Mouse (Mus musculus): ENCODE results near the gene Mt1. TPM values are rescaled to one million over a fixed set of nuclear protein-coding genes. Genes with fewer than 3 reads are reported as not detected.

The Mt1 gene
- total and polyA plus RNA-seq, 2 experiments from 2014 or later: 795 to 1,123 TPM

GRCm38 (mm10) chr8:94209639-94210038 lies 30.8 kb downstream of the Mt1 start:
- H3K4me3 ChIP-seq (ENCODE audit: low read depth, low read length): 0 out of 2 replicates have a peak overlapping the region, but pooled peaks have one; percentile 7
- no peaks in the 10 kb centered on the region for H3K27me3 ChIP-seq (ENCODE audit: control insufficient read depth, insufficient read depth, low read length)
- peak; percentile 18 for DNase-seq (ENCODE audit: low spot score)
- no peaks in the 10 kb centered on the region for H3K9me3 ChIP-seq (replicated peaks; ENCODE audit: control insufficient read depth, low read length)
- WGBS: 32% methylated on average over 6 of the region's 6 CpGs
- no peak overlapping the region for H3K27ac ChIP-seq (ENCODE audit: low read depth)
- peaks cover 14% of the 10 kb centered on the region; the same call in 1 of the 2 replicates for H3K4me1 ChIP-seq (ENCODE audit: control insufficient read depth, insufficient read depth)
- no peak overlapping the region for H3K9ac ChIP-seq (replicated peaks; ENCODE audit: low read depth, low read length)
- ATAC-seq (ENCODE audit: insufficient read depth, low read depth): no peak
- no peaks in the 10 kb centered on the region for H3K36me3 ChIP-seq (replicated peaks; ENCODE audit: control insufficient read depth, insufficient read depth, low read length)
- TF ChIP-seq CTCF (IDR thresholded peaks at IDR 0.05; ENCODE audit: low read depth): no peak
- no peak for TF ChIP-seq EP300 (IDR thresholded peaks at IDR 0.05; ENCODE audit: low read depth)
- peak overlapping the region; percentile 37 for H3K4me2 ChIP-seq (ENCODE audit: low read depth, low read length)

- Histone ChIP-seq H3K9me3 (replicated peaks; ENCODE audit: control insufficient read depth, low read length) (no peaks in the 10 kb centered on the region), H3K4me3 (ENCODE audit: low read depth, low read length) (no peak overlapping the region), H3K36me3 (replicated peaks; ENCODE audit: control insufficient read depth, insufficient read depth, low read length) (no peaks in the 10 kb centered on the region), H3K27me3 (ENCODE audit: control insufficient read depth, insufficient read depth, low read length) (no peaks in the 10 kb centered on the region), H3K4me2 (ENCODE audit: low read depth, low read length) (peak overlapping the region; percentile 37), H3K27ac (ENCODE audit: low read depth) (no peak overlapping the region), H3K4me1 (ENCODE audit: control insufficient read depth, insufficient read depth) (peaks cover 19% of the 10 kb centered on the region; the same call in 1 of the 2 replicates), H3K9ac (replicated peaks; ENCODE audit: low read depth, low read length) (no peak overlapping the region)
- DNase-seq (ENCODE audit: low spot score) (no peak), ATAC-seq (ENCODE audit: insufficient read depth, low read depth) (no peak)
- TF ChIP-seq EP300 (IDR thresholded peaks at IDR 0.05; ENCODE audit: low read depth) (no peak), CTCF (IDR thresholded peaks at IDR 0.05; ENCODE audit: low read depth) (no peak)
- WGBS: 60% methylated on average over 3 of the region's 3 CpGs
Observed at GRCm38 (mm10) chr8:94210225-94210624, 31.3 kb downstream of the Mt1 start.

- 0 out of 2 replicates have a peak overlapping the region, but pooled peaks have one; percentile 4 for H3K9ac ChIP-seq (replicated peaks; ENCODE audit: low read depth, low read length)
- no peak for ATAC-seq (ENCODE audit: insufficient read depth, low read depth)
Observed at GRCm38 (mm10) chr8:94213819-94214218, 34.9 kb downstream of the Mt1 start.

GRCm38 (mm10) chr8:94214252-94215173 lies 35.6 kb downstream of the Mt1 start, which contains the start of gene Nup93:
Gene Nup93 (plus strand): TSS chr8:94214564.
- Histone ChIP-seq H3K36me3 (replicated peaks; ENCODE audit: control insufficient read depth, insufficient read depth, low read length) (no peaks in the 10 kb centered on the region), H3K27me3 (ENCODE audit: control insufficient read depth, insufficient read depth, low read length) (no peaks in the 10 kb centered on the region), H3K4me3 (ENCODE audit: low read depth, low read length) (peak within 1 kb of the TSS; percentile 75), H3K9ac (replicated peaks; ENCODE audit: low read depth, low read length) (peak within 1 kb of the TSS; percentile 80), H3K4me1 (ENCODE audit: control insufficient read depth, insufficient read depth) (peaks cover 16% of the 10 kb centered on the region; the same call in 1 of the 2 replicates), H3K4me2 (ENCODE audit: low read depth, low read length) (peak within 1 kb of the TSS; percentile 98), H3K27ac (ENCODE audit: low read depth) (peak within 1 kb of the TSS; percentile 69), H3K9me3 (replicated peaks; ENCODE audit: control insufficient read depth, low read length) (no peaks in the 10 kb centered on the region)
- DNase-seq (ENCODE audit: low spot score): peak; percentile 96
- peak; percentile 97 for ATAC-seq (ENCODE audit: insufficient read depth, low read depth)
- WGBS: under 1% methylated on average over 67 of the region's 68 CpGs
- TF ChIP-seq EP300 (IDR thresholded peaks at IDR 0.05; ENCODE audit: low read depth) (peak; percentile 80), CTCF (IDR thresholded peaks at IDR 0.05; ENCODE audit: low read depth) (no peak)

More at GRCm38 (mm10) chr8:94213819-94214218, 34.9 kb downstream of the Mt1 start:
- H3K4me3 ChIP-seq (ENCODE audit: low read depth, low read length): peak overlapping the region; percentile 75
- peaks cover 20% of the 10 kb centered on the region; the same call in 1 of the 2 replicates for H3K4me1 ChIP-seq (ENCODE audit: control insufficient read depth, insufficient read depth)
- no peaks in the 10 kb centered on the region for H3K9me3 ChIP-seq (replicated peaks; ENCODE audit: control insufficient read depth, low read length)
- H3K36me3 ChIP-seq (replicated peaks; ENCODE audit: control insufficient read depth, insufficient read depth, low read length): no peaks in the 10 kb centered on the region
- peak overlapping the region; percentile 69 for H3K27ac ChIP-seq (ENCODE audit: low read depth)
- DNase-seq (ENCODE audit: low spot score): no peak
- TF ChIP-seq CTCF (IDR thresholded peaks at IDR 0.05; ENCODE audit: low read depth): no peak
- TF ChIP-seq EP300 (IDR thresholded peaks at IDR 0.05; ENCODE audit: low read depth): no peak
- no peaks in the 10 kb centered on the region for H3K27me3 ChIP-seq (ENCODE audit: control insufficient read depth, insufficient read depth, low read length)
- peak overlapping the region; percentile 31 for H3K4me2 ChIP-seq (ENCODE audit: low read depth, low read length)
- WGBS: 60% methylated on average over 6 of the region's 6 CpGs

- no peak for ATAC-seq (ENCODE audit: insufficient read depth, low read depth)
- no peak overlapping the region for H3K4me2 ChIP-seq (ENCODE audit: low read depth, low read length)
- no peaks in the 10 kb centered on the region for H3K27me3 ChIP-seq (ENCODE audit: control insufficient read depth, insufficient read depth, low read length)
- no peaks in the 10 kb centered on the region for H3K4me1 ChIP-seq (ENCODE audit: control insufficient read depth, insufficient read depth)
- TF ChIP-seq CTCF (IDR thresholded peaks at IDR 0.05; ENCODE audit: low read depth) (no peak), EP300 (IDR thresholded peaks at IDR 0.05; ENCODE audit: low read depth) (no peak)
- peaks cover 15% of the 10 kb centered on the region for H3K36me3 ChIP-seq (replicated peaks; ENCODE audit: control insufficient read depth, insufficient read depth, low read length)
- H3K4me3 ChIP-seq (ENCODE audit: low read depth, low read length): no peak overlapping the region
- H3K9me3 ChIP-seq (replicated peaks; ENCODE audit: control insufficient read depth, low read length): no peaks in the 10 kb centered on the region
- no peak overlapping the region for H3K9ac ChIP-seq (replicated peaks; ENCODE audit: low read depth, low read length)
- WGBS: 86% methylated on average over 7 of the region's 7 CpGs
- H3K27ac ChIP-seq (ENCODE audit: low read depth): no peak overlapping the region
- DNase-seq (ENCODE audit: low spot score): no peak
Observed at GRCm38 (mm10) chr8:94227381-94227939, 48.6 kb downstream of the Mt1 start.

Other genes starting within 250 kb of the Mt1 start
- 143 and 148 TPM in 2 replicates for gene Amfr, start 166.2 kb upstream of the Mt1 start, total RNA-seq (2014; rRNA removed; ENCODE audit: low replicate concordance)
- 52.8 and 57.0 TPM in 2 replicates for gene Amfr, start 166.2 kb upstream of the Mt1 start, polyA plus RNA-seq (2015; fragmentation: Nextera tagmentation; extraction: Ambion mirVana)
- 26.0 and 38.9 TPM in 2 replicates for gene Nudt21, start 142.1 kb upstream of the Mt1 start, total RNA-seq (2014; rRNA removed; ENCODE audit: low replicate concordance)
- 56.7 and 61.5 TPM in 2 replicates for gene Nudt21, start 142.1 kb upstream of the Mt1 start, polyA plus RNA-seq (2015; fragmentation: Nextera tagmentation; extraction: Ambion mirVana)
- gene Ogfod1, start 141.9 kb upstream of the Mt1 start, total RNA-seq (2014; rRNA removed; ENCODE audit: low replicate concordance): 12.9 and 19.6 TPM in 2 replicates
- gene Ogfod1, start 141.9 kb upstream of the Mt1 start, polyA plus RNA-seq (2015; fragmentation: Nextera tagmentation; extraction: Ambion mirVana): 5.4 and 7.1 TPM in 2 replicates
- gene Bbs2, start 80.2 kb upstream of the Mt1 start, total RNA-seq (2014; rRNA removed; ENCODE audit: low replicate concordance): 10.1 and 12.6 TPM in 2 replicates
- gene Bbs2, start 80.2 kb upstream of the Mt1 start, polyA plus RNA-seq (2015; fragmentation: Nextera tagmentation; extraction: Ambion mirVana): 9.1 and 9.5 TPM in 2 replicates
- not detected in 2 replicates for gene Mt4, start 41.9 kb upstream of the Mt1 start, total RNA-seq (2014; rRNA removed; ENCODE audit: low replicate concordance)
- gene Mt4, start 41.9 kb upstream of the Mt1 start, polyA plus RNA-seq (2015; fragmentation: Nextera tagmentation; extraction: Ambion mirVana): not detected in 2 replicates
- 145 and 217 TPM in 2 replicates for gene Mt3, start 26.5 kb upstream of the Mt1 start, total RNA-seq (2014; rRNA removed; ENCODE audit: low replicate concordance)
- 67.4 and 72.3 TPM in 2 replicates for gene Mt3, start 26.5 kb upstream of the Mt1 start, polyA plus RNA-seq (2015; fragmentation: Nextera tagmentation; extraction: Ambion mirVana)
- gene Mt2, start 6.4 kb upstream of the Mt1 start, total RNA-seq (2014; rRNA removed; ENCODE audit: low replicate concordance): 87.5 and 117 TPM in 2 replicates
- 65.7 and 83.0 TPM in 2 replicates for gene Mt2, start 6.4 kb upstream of the Mt1 start, polyA plus RNA-seq (2015; fragmentation: Nextera tagmentation; extraction: Ambion mirVana)
- 21.9 and 71.8 TPM in 2 replicates for gene Nup93, start 35.5 kb downstream of the Mt1 start, total RNA-seq (2014; rRNA removed; ENCODE audit: low replicate concordance)
- gene Nup93, start 35.5 kb downstream of the Mt1 start, polyA plus RNA-seq (2015; fragmentation: Nextera tagmentation; extraction: Ambion mirVana): 29.8 and 31.4 TPM in 2 replicates
- gene Slc12a3, start 150.1 kb downstream of the Mt1 start, total RNA-seq (2014; rRNA removed; ENCODE audit: low replicate concordance): 0.58 TPM in 1 of 2 replicates, not detected in the other
- gene Slc12a3, start 150.1 kb downstream of the Mt1 start, polyA plus RNA-seq (2015; fragmentation: Nextera tagmentation; extraction: Ambion mirVana): 0.07 and 0.14 TPM in 2 replicates
- gene Herpud1, start 207.4 kb downstream of the Mt1 start, total RNA-seq (2014; rRNA removed; ENCODE audit: low replicate concordance): 177 and 179 TPM in 2 replicates
- gene Herpud1, start 207.4 kb downstream of the Mt1 start, polyA plus RNA-seq (2015; fragmentation: Nextera tagmentation; extraction: Ambion mirVana): 131 and 159 TPM in 2 replicates